Mouse (Mus musculus): ENCODE results near the gene Htatsf1. TPM values are rescaled to one million over a fixed set of nuclear protein-coding genes. Genes with fewer than 3 reads are reported as not detected.

The Htatsf1 gene
- 10 to 100 TPM; 50.8 to 67.2 TPM for polyA plus RNA-seq (2017; shearing (Covaris generic))

GRCm38 (mm10) chrX:57053174-57053992 is at the start of gene Htatsf1:
Gene Htatsf1 (plus strand): TSS chrX:57053583.

GRCm38 (mm10) chrX:57042774-57043173 is 10.6 kb upstream of the Htatsf1 start, which contains the start of gene Brs3:
Gene Brs3 (plus strand): TSS chrX:57043074.

GRCm38 (mm10) chrX:57087806-57088205 is 34.4 kb downstream of the Htatsf1 start, which contains the start of gene Vgll1:
Gene Vgll1 (plus strand): TSS chrX:57088106.

Other genes starting within 250 kb of the Htatsf1 start
- under 1 TPM; 0.31 to 0.32 TPM for gene Map7d3, start 231.3 kb upstream of the Htatsf1 start, polyA plus RNA-seq (2017; shearing (Covaris generic))
- under 1 TPM in 1 of 2 experiments, not detected in 1; 0.01 TPM for gene Adgrg4, start 183.4 kb upstream of the Htatsf1 start, polyA plus RNA-seq (2017; shearing (Covaris generic))
- gene Brs3, start 10.5 kb upstream of the Htatsf1 start, polyA plus RNA-seq (2017; shearing (Covaris generic)) = under 1 TPM in 1 of 2 experiments, not detected in 1; 0.10 TPM
- gene Vgll1, start 34.5 kb downstream of the Htatsf1 start, polyA plus RNA-seq (2017; shearing (Covaris generic)) = not detected
- gene Cd40lg, start 158.6 kb downstream of the Htatsf1 start, polyA plus RNA-seq (2017; shearing (Covaris generic)) = 10 to 100 TPM; 37.0 to 79.0 TPM

Data from activated CD4-positive, CD25-positive, alpha-beta regulatory T cell (primary cell).